Mouse (Mus musculus) stomach, postnatal 0 days (tissue): Measurements from ENCODE around the gene Zfp866. TPM values are rescaled to one million over a fixed set of nuclear protein-coding genes. Genes with fewer than 3 reads are reported as not detected.

ENCODE experiments used
- ATAC-seq: fragments of 200-750 bp; cut with Nextera tagmentation; 2 replicates; pipeline ENCODE4 v1.8.0; 2017; ENCODE audit not compliant: low FRiP score, low TSS enrichment
- DNase-seq: peaks from one replicate; pipeline ENCODE4 v3.0.0-alpha.2; 2016; ENCODE audit warnings: low spot score
- H3K27ac ChIP-seq: fragments of 300-500 bp; sonication (generic); replicated peaks from 2 replicates; pipeline ENCODE4 v1.5.1; 2014; ENCODE audit warnings: mild to moderate bottlenecking, control low read depth
- H3K27me3 ChIP-seq: fragments of 300-500 bp; sonication (generic); 2 replicates; pipeline ENCODE4 v1.6.1; 2014; ENCODE audit warnings: low read length; ENCODE audit not compliant: control insufficient read depth, insufficient read depth
- H3K36me3 ChIP-seq: fragments of 300-500 bp; sonication (generic); 2 replicates; pipeline ENCODE4 v1.6.1; 2014; ENCODE audit warnings: low read length, mixed read lengths; ENCODE audit not compliant: control insufficient read depth, insufficient read depth
- H3K4me1 ChIP-seq: fragments of 300-500 bp; sonication (generic); replicated peaks from 2 replicates; pipeline ENCODE4 v1.6.1; 2014; ENCODE audit warnings: antibody characterized with exemption; ENCODE audit not compliant: control insufficient read depth, insufficient read depth
- H3K4me2 ChIP-seq: fragments of 300-500 bp; sonication (generic); replicated peaks from 2 replicates; pipeline ENCODE4 v1.6.1; 2014; ENCODE audit warnings: low read depth, mild to moderate bottlenecking, control low read depth, moderate library complexity
- H3K4me3 ChIP-seq: fragments of 300-500 bp; sonication (generic); 2 replicates; pipeline ENCODE4 v1.5.1; 2014; ENCODE audit warnings: low read depth, low read length, control low read depth
- H3K9ac ChIP-seq: fragments of 300-500 bp; sonication (generic); 2 replicates; pipeline ENCODE4 v1.6.1; 2014; ENCODE audit warnings: mild to moderate bottlenecking, low read length, control low read depth, mixed read lengths
- H3K9me3 ChIP-seq: fragments of 300-500 bp; sonication (generic); 2 replicates; pipeline ENCODE4 v1.6.1; 2016; ENCODE audit warnings: low read length; ENCODE audit not compliant: control insufficient read depth
- CTCF ChIP-seq: IDR thresholded peaks from 2 replicates; pipeline ENCODE4 v1.5.1; 2016; ENCODE audit warnings: antibody characterized with exemption, low read depth, mild to moderate bottlenecking, moderate library complexity
- EP300 ChIP-seq: optimal IDR thresholded peaks from 2 replicates; pipeline ENCODE3; 2016; ENCODE audit warnings: antibody characterized with exemption
- WGBS: fragments of 180-500 bp; shearing (Covaris S2); extraction: QIAGEN DNeasy Blood & Tissue Kit; methylation state at CpG from one replicate; pipeline ENCODE4 v1.1.7; 2014; 5-methylcytosine and 5-hydroxymethylcytosine counted together
- polyA plus RNA-seq: library from polyadenylated mRNA; unstranded; fragments of >200 nt; fragmentation: Nextera tagmentation; extraction: Ambion mirVana; gene quantifications from 2 replicates; pipeline ENCODE4 v1.2.1, GENCODE M21; 2015

The Zfp866 gene
- polyA plus RNA-seq, 1 experiment from 2014 or later, result 9.0 TPM

GRCm38 (mm10) chr8:69802216-69802615 lies 11.2 kb upstream of the Zfp866 start:
- Histone ChIP-seq H3K4me2 (no peak overlapping the region), H3K9ac (no peak overlapping the region), H3K4me3 (no peak overlapping the region), H3K27ac (no peak overlapping the region), H3K4me1 (no peaks in the 10 kb centered on the region), H3K9me3 (no peaks in the 10 kb centered on the region), H3K36me3 (peaks cover 71% of the 10 kb centered on the region), H3K27me3 (no peaks in the 10 kb centered on the region)
- ATAC-seq, result no peak
- TF ChIP-seq EP300 (no peak), CTCF (no peak)
- DNase-seq, result no peak

GRCm38 (mm10) chr8:69801796-69802195 lies 10.8 kb upstream of the Zfp866 start:
- no peaks in the 10 kb centered on the region for H3K27me3 ChIP-seq
- TF ChIP-seq EP300 (no peak), CTCF (no peak)
- H3K27ac ChIP-seq, result no peak overlapping the region
- no peak overlapping the region for H3K4me2 ChIP-seq
- H3K4me1 ChIP-seq, result no peaks in the 10 kb centered on the region
- DNase-seq, result no peak
- no peak for ATAC-seq
- H3K4me3 ChIP-seq, result no peak overlapping the region
- no peak overlapping the region for H3K9ac ChIP-seq
- WGBS, result 97% methylated on average over 4 of the region's 4 CpGs
- H3K9me3 ChIP-seq, result no peaks in the 10 kb centered on the region
- peaks cover 72% of the 10 kb centered on the region for H3K36me3 ChIP-seq

- 80% methylated on average over 5 of the region's 5 CpGs for WGBS
These were observed 9.0 kb upstream of the Zfp866 start for GRCm38 (mm10) chr8:69799946-69800345.

GRCm38 (mm10) chr8:69799261-69799660 lies 8.3 kb upstream of the Zfp866 start:
- H3K4me2 ChIP-seq, result no peak overlapping the region
- H3K27ac ChIP-seq, result no peak overlapping the region
- no peak overlapping the region for H3K9ac ChIP-seq
- 89% methylated on average over 8 of the region's 8 CpGs for WGBS
- no peak overlapping the region for H3K4me3 ChIP-seq
- no peaks in the 10 kb centered on the region for H3K4me1 ChIP-seq
- H3K36me3 ChIP-seq, result peaks cover 69% of the 10 kb centered on the region
- ATAC-seq, result no peak
- no peaks in the 10 kb centered on the region for H3K9me3 ChIP-seq
- no peaks in the 10 kb centered on the region for H3K27me3 ChIP-seq
- no peak for TF ChIP-seq CTCF
- no peak for TF ChIP-seq EP300
- DNase-seq, result no peak

More at GRCm38 (mm10) chr8:69799946-69800345, 9.0 kb upstream of the Zfp866 start:
- Histone ChIP-seq H3K27ac (no peak overlapping the region), H3K4me1 (no peaks in the 10 kb centered on the region), H3K9me3 (no peaks in the 10 kb centered on the region), H3K4me2 (no peak overlapping the region), H3K4me3 (no peak overlapping the region), H3K27me3 (no peaks in the 10 kb centered on the region), H3K9ac (no peak overlapping the region), H3K36me3 (peaks cover 67% of the 10 kb centered on the region)
- DNase-seq, result no peak
- no peak for ATAC-seq
- TF ChIP-seq EP300 (no peak), CTCF (0 out of 2 replicates have a peak, but pooled peaks have one; percentile 17)

- Histone ChIP-seq H3K9ac (no peak overlapping the region), H3K36me3 (peaks cover 63% of the 10 kb centered on the region), H3K27ac (no peak overlapping the region), H3K9me3 (no peaks in the 10 kb centered on the region), H3K27me3 (no peaks in the 10 kb centered on the region), H3K4me2 (no peak overlapping the region), H3K4me1 (no peaks in the 10 kb centered on the region), H3K4me3 (no peak overlapping the region)
- DNase-seq (no peak), ATAC-seq (no peak)
- no peak for TF ChIP-seq CTCF
- no peak for TF ChIP-seq EP300
- WGBS, result 97% methylated on average over 10 of the region's 10 CpGs
These were observed 6.7 kb upstream of the Zfp866 start for GRCm38 (mm10) chr8:69797661-69798060.

GRCm38 (mm10) chr8:69796721-69797345 lies 5.9 kb upstream of the Zfp866 start:
- H3K36me3 ChIP-seq, result peaks cover 54% of the 10 kb centered on the region
- 95% methylated on average over 16 of the region's 16 CpGs for WGBS

More at GRCm38 (mm10) chr8:69796721-69797345, 5.9 kb upstream of the Zfp866 start:
- no peaks in the 10 kb centered on the region for H3K9me3 ChIP-seq
- no peak overlapping the region for H3K27ac ChIP-seq
- DNase-seq (no peak), ATAC-seq (no peak)
- no peaks in the 10 kb centered on the region for H3K27me3 ChIP-seq
- TF ChIP-seq EP300 (no peak), CTCF (no peak)
- no peaks in the 10 kb centered on the region for H3K4me1 ChIP-seq
- no peak overlapping the region for H3K4me3 ChIP-seq
- H3K9ac ChIP-seq, result no peak overlapping the region
- no peak overlapping the region for H3K4me2 ChIP-seq
